Mouse (Mus musculus): ENCODE measurements around the gene Ptprd. TPM values are rescaled to one million over a fixed set of nuclear protein-coding genes. Genes with fewer than 3 reads are reported as not detected.

Gene Ptprd
- polyA plus RNA-seq, 1 experiment from 2014 or later = 31.2 TPM

DNA sequence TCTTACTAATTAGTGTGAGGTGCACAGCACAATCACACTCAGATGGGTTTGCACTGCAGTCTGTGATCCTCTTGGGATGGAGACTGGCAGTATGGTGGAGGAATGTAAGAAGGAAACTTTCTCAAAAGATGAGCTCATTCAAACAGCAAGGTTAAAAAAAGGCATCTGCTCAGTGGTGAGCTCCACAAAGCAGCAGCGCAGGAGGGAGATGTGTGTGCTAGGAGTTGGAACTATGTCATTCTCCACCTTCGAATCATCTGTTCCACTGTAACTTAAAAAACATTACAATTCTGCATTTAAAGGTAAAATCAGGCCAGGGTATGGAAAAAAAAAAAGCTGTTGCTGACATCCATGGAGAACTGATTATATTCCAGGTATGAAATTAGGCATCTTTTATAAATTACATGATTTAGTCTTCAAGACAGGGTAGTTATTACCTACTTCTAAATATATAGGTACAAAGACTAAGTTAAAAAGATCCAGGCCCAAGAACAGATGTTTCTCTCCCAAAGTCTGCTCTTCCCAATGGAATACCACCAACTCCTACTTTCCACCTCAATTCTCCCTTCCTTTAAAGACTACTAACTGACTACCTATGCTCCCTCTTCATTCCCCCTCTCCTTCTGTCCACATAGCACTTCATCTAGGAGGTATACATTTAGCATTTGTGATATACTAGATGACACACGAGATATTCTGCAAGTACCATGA lies 562.0 kb downstream of the Ptprd start:
- Histone ChIP-seq H3K4me1 (no peaks in the 10 kb centered on the region), H3K9ac (no peak overlapping the region), H3K4me3 (no peak overlapping the region), H3K27me3 (no peaks in the 10 kb centered on the region), H3K27ac (no peak overlapping the region), H3K9me3 (no peaks in the 10 kb centered on the region), H3K4me2 (no peak overlapping the region), H3K36me3 (no peaks in the 10 kb centered on the region)
- 78% methylated on average over 3 of the region's 3 CpGs for WGBS
- ATAC-seq (ENCODE audit: insufficient number of reproducible peaks, low FRiP score, low TSS enrichment, low read depth) = no peak

GRCm38 (mm10) chr4:77648911-77649310 lies 562.9 kb downstream of the Ptprd start:
- no peaks in the 10 kb centered on the region for H3K36me3 ChIP-seq
- H3K4me3 ChIP-seq = no peak overlapping the region
- ATAC-seq (ENCODE audit: insufficient number of reproducible peaks, low FRiP score, low TSS enrichment, low read depth) = no peak
- H3K9me3 ChIP-seq = no peaks in the 10 kb centered on the region
- 65% methylated on average over 2 of the region's 2 CpGs for WGBS
- H3K27ac ChIP-seq = no peak overlapping the region
- H3K27me3 ChIP-seq = no peaks in the 10 kb centered on the region
- no peak overlapping the region for H3K9ac ChIP-seq
- no peaks in the 10 kb centered on the region for H3K4me1 ChIP-seq
- no peak overlapping the region for H3K4me2 ChIP-seq

- no peak overlapping the region for H3K4me3 ChIP-seq
These were observed 564.2 kb downstream of the Ptprd start for GRCm38 (mm10) chr4:77647451-77648137.

DNA sequence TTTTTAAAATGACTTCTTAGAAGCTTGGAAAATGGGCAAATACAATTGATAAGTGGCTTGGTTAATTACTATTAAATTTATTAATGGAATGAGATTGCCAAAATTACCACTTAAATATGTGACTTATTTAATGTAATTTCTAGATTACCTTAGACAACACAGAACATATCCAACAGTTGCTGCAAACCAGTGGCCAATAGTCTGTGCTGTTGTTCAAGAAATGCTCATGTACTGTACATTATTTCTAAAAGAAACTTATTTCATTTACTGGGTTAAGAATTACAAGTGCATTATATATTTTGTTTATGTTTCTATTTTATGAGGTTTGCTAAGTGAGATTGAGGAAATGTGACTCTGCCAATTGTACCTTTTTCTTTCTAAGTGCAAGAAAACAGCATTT lies 567.3 kb downstream of the Ptprd start:
- Histone ChIP-seq H3K27ac (no peak overlapping the region), H3K4me1 (no peaks in the 10 kb centered on the region), H3K36me3 (no peaks in the 10 kb centered on the region), H3K27me3 (no peaks in the 10 kb centered on the region), H3K4me3 (no peak overlapping the region), H3K4me2 (no peak overlapping the region), H3K9ac (no peak overlapping the region), H3K9me3 (no peaks in the 10 kb centered on the region)
- no peak for ATAC-seq (ENCODE audit: insufficient number of reproducible peaks, low FRiP score, low TSS enrichment, low read depth)

More at GRCm38 (mm10) chr4:77647451-77648137, 564.2 kb downstream of the Ptprd start:
- no peak overlapping the region for H3K9ac ChIP-seq
- no peak overlapping the region for H3K27ac ChIP-seq
- H3K9me3 ChIP-seq = no peaks in the 10 kb centered on the region
- H3K4me2 ChIP-seq = no peak overlapping the region
- no peak for ATAC-seq (ENCODE audit: insufficient number of reproducible peaks, low FRiP score, low TSS enrichment, low read depth)
- WGBS = 50% methylated on average over 5 of the region's 5 CpGs
- no peaks in the 10 kb centered on the region for H3K4me1 ChIP-seq
- H3K36me3 ChIP-seq = no peaks in the 10 kb centered on the region
- no peaks in the 10 kb centered on the region for H3K27me3 ChIP-seq

- no peak overlapping the region for H3K4me3 ChIP-seq
- H3K9ac ChIP-seq = no peak overlapping the region
- H3K4me1 ChIP-seq = no peaks in the 10 kb centered on the region
- H3K27ac ChIP-seq = no peak overlapping the region
- H3K36me3 ChIP-seq = no peaks in the 10 kb centered on the region
- no peak overlapping the region for H3K4me2 ChIP-seq
- H3K27me3 ChIP-seq = no peaks in the 10 kb centered on the region
- no peak for ATAC-seq (ENCODE audit: insufficient number of reproducible peaks, low FRiP score, low TSS enrichment, low read depth)
- no peaks in the 10 kb centered on the region for H3K9me3 ChIP-seq
- WGBS = 72% methylated on average over 7 of the region's 7 CpGs
These were observed 571.7 kb downstream of the Ptprd start for GRCm38 (mm10) chr4:77640022-77640421.

DNA sequence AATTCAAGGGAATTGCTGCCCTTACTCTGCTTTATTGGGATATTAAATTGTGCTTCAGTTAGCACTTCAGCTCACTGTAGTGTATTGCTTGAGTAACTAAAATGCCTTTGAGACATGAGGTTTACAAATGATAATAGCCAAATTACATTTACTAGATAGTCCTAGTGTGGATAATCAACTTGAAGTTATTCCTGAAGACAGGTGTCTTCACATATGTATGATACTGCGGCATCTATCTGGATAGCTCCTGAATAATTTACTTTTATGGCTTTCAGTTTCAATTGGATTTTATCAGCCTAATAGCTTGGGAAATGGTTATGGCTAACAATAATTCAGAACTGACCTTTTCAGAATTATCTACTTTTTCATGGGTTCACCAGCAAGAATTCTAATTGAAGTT lies 598.6 kb downstream of the Ptprd start:
- WGBS = 76% methylated on average over 1 of the region's 1 CpGs
- Histone ChIP-seq H3K4me2 (no peak overlapping the region), H3K9ac (no peak overlapping the region), H3K4me3 (no peak overlapping the region), H3K9me3 (no peaks in the 10 kb centered on the region), H3K27me3 (no peaks in the 10 kb centered on the region), H3K4me1 (no peaks in the 10 kb centered on the region), H3K36me3 (no peaks in the 10 kb centered on the region), H3K27ac (no peak overlapping the region)
- ATAC-seq (ENCODE audit: insufficient number of reproducible peaks, low FRiP score, low TSS enrichment, low read depth) = no peak

- Histone ChIP-seq H3K4me1 (no peaks in the 10 kb centered on the region), H3K9me3 (no peaks in the 10 kb centered on the region), H3K27me3 (no peaks in the 10 kb centered on the region), H3K9ac (no peak overlapping the region), H3K4me3 (no peak overlapping the region), H3K4me2 (no peak overlapping the region), H3K36me3 (no peaks in the 10 kb centered on the region), H3K27ac (no peak overlapping the region)
- 72% methylated on average over 1 of the region's 1 CpGs for WGBS
- no peak for ATAC-seq (ENCODE audit: insufficient number of reproducible peaks, low FRiP score, low TSS enrichment, low read depth)
These were observed 625.1 kb downstream of the Ptprd start for GRCm38 (mm10) chr4:77586624-77587023.

- no peaks in the 10 kb centered on the region for H3K9me3 ChIP-seq
- 55% methylated on average over 1 of the region's 1 CpGs for WGBS
- ATAC-seq (ENCODE audit: insufficient number of reproducible peaks, low FRiP score, low TSS enrichment, low read depth) = no peak
- H3K36me3 ChIP-seq = no peaks in the 10 kb centered on the region
- H3K4me1 ChIP-seq = no peaks in the 10 kb centered on the region
- H3K4me3 ChIP-seq = no peak overlapping the region
- H3K4me2 ChIP-seq = no peak overlapping the region
- H3K9ac ChIP-seq = no peak overlapping the region
- H3K27me3 ChIP-seq = no peaks in the 10 kb centered on the region
- H3K27ac ChIP-seq = no peak overlapping the region
These were observed 625.5 kb downstream of the Ptprd start for GRCm38 (mm10) chr4:77586222-77586621.

GRCm38 (mm10) chr4:77558404-77559202 lies 653.2 kb downstream of the Ptprd start:
- H3K9me3 ChIP-seq = no peaks in the 10 kb centered on the region
- H3K9ac ChIP-seq = no peak overlapping the region
- no peak overlapping the region for H3K27ac ChIP-seq
- no peaks in the 10 kb centered on the region for H3K27me3 ChIP-seq
- H3K36me3 ChIP-seq = no peaks in the 10 kb centered on the region
- no peak overlapping the region for H3K4me2 ChIP-seq
- no peak overlapping the region for H3K4me3 ChIP-seq
- H3K4me1 ChIP-seq = no peaks in the 10 kb centered on the region
- no peak for ATAC-seq (ENCODE audit: insufficient number of reproducible peaks, low FRiP score, low TSS enrichment, low read depth)
- 19% methylated on average over 14 of the region's 14 CpGs for WGBS

DNA sequence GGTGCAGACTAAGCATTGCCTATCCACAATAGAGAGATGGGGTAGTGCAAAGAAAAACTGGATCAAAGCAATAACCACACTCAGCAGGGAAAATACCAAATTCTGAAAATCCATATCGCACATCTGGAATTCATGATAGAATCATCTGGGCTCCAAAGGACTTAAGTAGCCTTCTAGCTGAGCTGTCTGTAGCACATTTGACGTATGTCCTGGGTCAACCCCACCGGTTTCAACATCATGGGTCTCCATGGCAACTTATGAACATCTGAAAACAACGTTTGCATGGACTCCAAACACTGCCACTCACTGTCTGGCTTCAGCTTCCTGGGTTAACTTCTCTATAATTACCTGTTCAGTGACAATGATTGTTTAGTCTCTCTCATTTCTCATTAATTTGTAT lies 655.9 kb downstream of the Ptprd start:
- H3K27me3 ChIP-seq = no peaks in the 10 kb centered on the region
- H3K27ac ChIP-seq = no peak overlapping the region
- H3K4me3 ChIP-seq = no peak overlapping the region
- H3K36me3 ChIP-seq = no peaks in the 10 kb centered on the region
- H3K4me1 ChIP-seq = no peaks in the 10 kb centered on the region
- H3K4me2 ChIP-seq = no peak overlapping the region
- H3K9ac ChIP-seq = no peak overlapping the region
- no peaks in the 10 kb centered on the region for H3K9me3 ChIP-seq
- ATAC-seq (ENCODE audit: insufficient number of reproducible peaks, low FRiP score, low TSS enrichment, low read depth) = no peak
- 50% methylated on average over 4 of the region's 4 CpGs for WGBS

DNA sequence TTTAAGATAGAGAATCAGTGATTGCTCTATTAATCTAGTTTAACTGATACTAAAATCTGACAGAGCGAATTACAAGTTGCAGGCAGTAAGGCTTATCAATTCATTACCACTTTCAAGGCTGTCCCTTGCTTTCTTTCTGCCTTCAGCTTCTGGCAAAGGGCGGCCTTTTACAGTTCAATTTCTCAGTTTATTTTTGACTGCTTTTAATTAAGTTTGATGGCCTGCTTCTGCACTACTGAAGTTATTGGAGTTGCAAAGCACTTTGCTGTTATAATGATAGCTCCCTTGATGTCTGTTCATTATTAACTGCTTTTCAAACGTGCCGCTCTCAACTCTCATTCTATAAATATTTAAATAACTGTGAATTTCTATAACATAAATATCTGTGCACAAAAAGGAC lies 673.9 kb downstream of the Ptprd start:
- Histone ChIP-seq H3K4me2 (no peak overlapping the region), H3K4me3 (no peak overlapping the region), H3K9ac (no peak overlapping the region), H3K36me3 (no peaks in the 10 kb centered on the region), H3K27ac (no peak overlapping the region), H3K27me3 (no peaks in the 10 kb centered on the region), H3K9me3 (no peaks in the 10 kb centered on the region), H3K4me1 (no peaks in the 10 kb centered on the region)
- WGBS = 43% methylated on average over 4 of the region's 4 CpGs
- ATAC-seq (ENCODE audit: insufficient number of reproducible peaks, low FRiP score, low TSS enrichment, low read depth) = no peak

- ATAC-seq (ENCODE audit: insufficient number of reproducible peaks, low FRiP score, low TSS enrichment, low read depth) = no peak
- H3K4me3 ChIP-seq = no peak overlapping the region
- H3K27me3 ChIP-seq = no peaks in the 10 kb centered on the region
- no peaks in the 10 kb centered on the region for H3K9me3 ChIP-seq
- 40% methylated on average over 5 of the region's 5 CpGs for WGBS
- no peak overlapping the region for H3K27ac ChIP-seq
- no peaks in the 10 kb centered on the region for H3K36me3 ChIP-seq
- no peak overlapping the region for H3K4me2 ChIP-seq
- no peak overlapping the region for H3K9ac ChIP-seq
- no peaks in the 10 kb centered on the region for H3K4me1 ChIP-seq
These were observed 674.4 kb downstream of the Ptprd start for GRCm38 (mm10) chr4:77537336-77537735.
